Mouse (Mus musculus): ENCODE results near the gene Tasp1. TPM values are rescaled to one million over a fixed set of nuclear protein-coding genes. Genes with fewer than 3 reads are reported as not detected.

The Tasp1 gene
- polyA plus RNA-seq, 1 experiment from 2014 or later: 18.4 TPM

DNA sequence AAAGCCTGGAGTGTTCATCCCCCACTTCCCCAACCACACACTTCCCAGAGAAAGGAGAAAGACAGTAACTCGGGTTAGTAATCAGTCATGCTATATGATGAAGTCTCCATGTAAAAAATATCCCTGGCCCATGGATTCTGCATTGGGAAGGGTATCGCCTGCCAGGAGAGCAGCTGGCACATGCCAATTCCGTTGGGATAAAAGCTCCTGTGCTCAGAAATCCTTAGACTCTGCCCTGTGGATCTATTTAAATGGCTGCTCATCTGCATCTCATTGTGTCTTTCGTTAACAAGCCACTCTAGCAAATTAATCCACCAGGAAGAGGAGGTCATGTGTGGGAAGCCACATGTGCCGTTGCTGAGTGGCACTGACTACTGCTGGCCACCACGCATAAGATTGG, 258.7 kb downstream of the Tasp1 start:
- no peak overlapping the region for H3K27ac ChIP-seq
- ATAC-seq (ENCODE audit: low read depth) (no peak), DNase-seq (no peak)
- H3K36me3 ChIP-seq: no peaks in the 10 kb centered on the region
- no peaks in the 10 kb centered on the region for H3K4me1 ChIP-seq (replicated peaks)
- no peaks in the 10 kb centered on the region for H3K9me3 ChIP-seq (replicated peaks)
- 66% methylated on average over 6 of the region's 6 CpGs for WGBS (ENCODE audit: insufficient replicate concordance)
- no peak overlapping the region for H3K4me3 ChIP-seq (replicated peaks)
- H3K27me3 ChIP-seq: no peaks in the 10 kb centered on the region
- H3K4me2 ChIP-seq: no peak overlapping the region
- H3K9ac ChIP-seq: no peak overlapping the region

DNA sequence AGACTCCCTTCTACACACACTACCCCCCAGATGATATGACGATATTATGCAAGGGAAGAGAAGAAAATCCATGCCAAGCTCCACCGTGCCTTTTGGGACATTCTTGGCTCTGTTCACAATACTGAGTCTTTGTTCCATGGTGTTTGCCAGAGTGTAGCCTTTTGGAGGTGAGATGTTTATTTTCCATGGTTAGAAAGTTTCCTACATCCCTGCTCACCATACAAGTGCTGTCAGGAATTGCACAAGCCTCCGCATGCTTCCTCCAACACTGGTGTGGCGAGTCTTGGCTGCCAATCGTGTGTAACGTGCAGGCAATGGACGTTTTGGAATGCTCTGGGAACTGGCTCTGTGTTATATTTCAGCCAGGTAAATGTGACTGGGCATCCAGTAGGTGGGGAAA, 262.6 kb downstream of the Tasp1 start:
- ATAC-seq (ENCODE audit: low read depth) (no peak), DNase-seq (no peak)
- Histone ChIP-seq H3K4me1 (replicated peaks) (no peaks in the 10 kb centered on the region), H3K9me3 (replicated peaks) (no peaks in the 10 kb centered on the region), H3K27me3 (no peaks in the 10 kb centered on the region), H3K36me3 (no peaks in the 10 kb centered on the region), H3K4me2 (no peak overlapping the region), H3K4me3 (replicated peaks) (no peak overlapping the region), H3K9ac (no peak overlapping the region), H3K27ac (no peak overlapping the region)
- 64% methylated on average over 7 of the region's 7 CpGs for WGBS (ENCODE audit: insufficient replicate concordance)

DNA sequence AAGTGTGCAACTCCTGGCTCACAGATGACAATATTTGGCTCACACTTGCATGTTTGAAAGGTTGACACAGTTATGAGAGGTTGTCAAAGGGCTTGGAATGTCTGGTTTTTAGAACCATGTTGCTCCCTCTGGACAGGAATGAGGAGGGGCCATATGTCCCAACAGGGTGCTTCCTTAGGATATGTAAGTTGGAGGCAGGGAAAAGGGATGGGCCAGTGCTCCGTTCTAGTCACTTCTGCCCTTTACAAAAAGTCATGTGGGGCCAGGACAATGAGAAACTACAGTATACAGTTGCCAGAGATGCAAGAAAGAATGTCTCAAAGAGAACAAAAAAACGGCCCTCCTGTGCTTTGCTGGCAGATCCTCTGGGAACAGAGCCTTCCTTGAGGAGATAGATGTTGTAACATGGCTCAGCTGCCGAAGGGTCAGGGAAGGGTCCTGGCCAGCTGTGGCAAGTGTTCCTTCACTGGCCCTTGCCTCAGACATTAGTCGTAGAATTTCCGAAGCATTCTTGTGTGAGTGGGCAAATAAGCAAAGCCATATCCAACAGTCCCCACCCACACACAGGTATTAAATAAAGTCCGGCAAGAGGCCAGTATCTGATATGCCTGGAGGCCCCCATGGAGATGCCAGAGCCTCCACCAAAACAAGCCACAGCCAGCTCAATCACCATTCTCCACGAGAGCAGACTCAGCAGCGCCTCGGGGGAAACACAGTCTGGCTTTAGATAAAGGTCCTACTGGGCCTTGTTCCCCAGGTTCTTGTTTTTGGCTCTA, 274.1 kb downstream of the Tasp1 start:
- Histone ChIP-seq H3K4me3 (replicated peaks) (no peak overlapping the region), H3K27me3 (no peaks in the 10 kb centered on the region), H3K4me2 (no peak overlapping the region), H3K9ac (no peak overlapping the region), H3K27ac (no peak overlapping the region), H3K36me3 (no peaks in the 10 kb centered on the region), H3K9me3 (replicated peaks) (no peaks in the 10 kb centered on the region), H3K4me1 (replicated peaks) (no peaks in the 10 kb centered on the region)
- DNase-seq (no peak), ATAC-seq (ENCODE audit: low read depth) (no peak)
- WGBS (ENCODE audit: insufficient replicate concordance): 71% methylated on average over 9 of the region's 9 CpGs

DNA sequence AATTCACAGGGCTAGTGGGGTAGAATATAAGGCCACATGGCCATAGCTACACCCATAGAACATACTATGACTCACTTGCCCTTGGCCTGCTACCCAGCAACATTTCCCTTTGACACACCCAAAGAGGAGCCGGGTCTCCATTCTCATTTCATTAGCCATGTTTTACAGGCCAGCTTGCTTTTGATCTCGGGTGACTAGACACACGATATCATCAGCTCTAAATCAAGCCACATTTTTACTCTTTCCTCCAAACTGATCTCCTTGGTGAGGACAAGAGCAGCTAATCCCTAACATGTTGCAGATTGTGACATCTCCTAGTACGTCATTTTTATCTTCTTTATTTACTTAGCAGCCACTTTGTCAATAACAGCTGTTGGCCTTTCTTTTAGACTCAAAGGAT, 277.9 kb downstream of the Tasp1 start:
- Histone ChIP-seq H3K4me2 (no peak overlapping the region), H3K36me3 (no peaks in the 10 kb centered on the region), H3K27ac (no peak overlapping the region), H3K4me3 (replicated peaks) (no peak overlapping the region), H3K4me1 (replicated peaks) (no peaks in the 10 kb centered on the region), H3K9ac (no peak overlapping the region), H3K27me3 (no peaks in the 10 kb centered on the region), H3K9me3 (replicated peaks) (no peaks in the 10 kb centered on the region)
- WGBS (ENCODE audit: insufficient replicate concordance): 61% methylated on average over 4 of the region's 4 CpGs
- DNase-seq (no peak), ATAC-seq (ENCODE audit: low read depth) (no peak)

DNA sequence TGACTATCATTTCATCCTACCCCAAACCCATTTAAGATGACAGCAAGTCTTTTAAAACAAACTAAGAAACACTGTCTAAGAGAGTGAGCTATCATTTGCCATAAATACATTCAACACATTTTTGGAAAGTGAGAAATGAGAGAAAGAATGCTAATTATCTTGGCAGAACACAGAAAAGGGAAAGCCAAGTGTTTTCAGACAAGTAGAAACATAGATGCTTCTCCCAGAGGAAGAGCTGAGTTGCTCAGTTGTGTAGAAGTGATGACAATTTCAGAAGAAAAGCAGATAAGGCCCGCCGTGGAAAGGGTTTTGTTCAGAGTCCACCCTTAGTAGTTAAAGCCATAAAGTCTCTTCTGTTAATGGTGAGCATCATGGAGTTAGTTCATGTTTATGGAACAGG, 281.7 kb downstream of the Tasp1 start:
- Histone ChIP-seq H3K4me1 (replicated peaks) (no peaks in the 10 kb centered on the region), H3K27me3 (no peaks in the 10 kb centered on the region), H3K36me3 (no peaks in the 10 kb centered on the region), H3K27ac (no peak overlapping the region), H3K4me3 (replicated peaks) (no peak overlapping the region), H3K4me2 (no peak overlapping the region), H3K9ac (no peak overlapping the region), H3K9me3 (replicated peaks) (no peaks in the 10 kb centered on the region)
- 45% methylated on average over 2 of the region's 2 CpGs for WGBS (ENCODE audit: insufficient replicate concordance)
- ATAC-seq (ENCODE audit: low read depth): no peak
- no peak for DNase-seq

DNA sequence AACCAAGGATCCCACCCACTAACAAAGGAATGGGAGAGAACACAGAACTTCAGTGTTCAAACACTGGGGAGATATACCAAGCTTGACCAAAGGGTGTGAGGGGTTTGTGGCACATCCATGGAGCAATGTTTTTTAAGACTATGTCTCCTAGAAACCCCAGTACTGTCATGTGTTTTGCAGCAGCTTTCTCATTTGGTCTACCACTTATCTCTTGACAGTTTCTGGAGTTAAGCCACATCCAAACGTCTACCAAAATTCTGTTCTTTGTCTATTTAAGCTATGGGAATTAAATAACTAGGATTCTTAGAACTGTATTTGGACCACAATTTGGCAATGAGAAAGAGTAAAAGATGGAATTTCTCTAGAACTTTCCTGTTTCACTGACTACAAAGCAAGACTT, 282.1 kb downstream of the Tasp1 start:
- no peaks in the 10 kb centered on the region for H3K9me3 ChIP-seq (replicated peaks)
- ATAC-seq (ENCODE audit: low read depth) (no peak), DNase-seq (no peak)
- H3K4me1 ChIP-seq (replicated peaks): no peaks in the 10 kb centered on the region
- 38% methylated on average over 1 of the region's 1 CpGs for WGBS (ENCODE audit: insufficient replicate concordance)
- H3K4me3 ChIP-seq (replicated peaks): no peak overlapping the region
- no peak overlapping the region for H3K4me2 ChIP-seq
- no peak overlapping the region for H3K27ac ChIP-seq
- H3K36me3 ChIP-seq: no peaks in the 10 kb centered on the region
- no peak overlapping the region for H3K9ac ChIP-seq
- no peaks in the 10 kb centered on the region for H3K27me3 ChIP-seq

Other genes starting within 250 kb of the Tasp1 start
- gene Gm17374, start 85.2 kb upstream of the Tasp1 start, polyA plus RNA-seq (2015; fragmentation: Nextera tagmentation; extraction: Ambion mirVana): not detected in 2 replicates
- gene Esf1, start 103.8 kb upstream of the Tasp1 start, polyA plus RNA-seq (2015; fragmentation: Nextera tagmentation; extraction: Ambion mirVana): 15.8 and 19.1 TPM in 2 replicates
- 11.4 and 12.4 TPM in 2 replicates for gene Ndufaf5, start 103.8 kb upstream of the Tasp1 start, polyA plus RNA-seq (2015; fragmentation: Nextera tagmentation; extraction: Ambion mirVana)

All from liver, embryonic 13.5 days (tissue).